Mouse (Mus musculus) MEL (cell line): ENCODE measurements at regions not wholly inside any gene's neighbourhood (a gene's known extent, or its start where the extent isn't known, plus 50 kb on each side); places are given as distances from the start of the nearest gene placed in this dataset.

Experiments
- JUND ChIP-seq: IDR thresholded peaks from 2 replicates; pipeline ENCODE4 v1.6.1; 2011; ENCODE audit warnings: low read depth, mild to moderate bottlenecking, improper control_type of control experiment, low read length
- POLR2A ChIP-seq, 2 experiments: IDR thresholded peaks; 2 replicates each; pipeline ENCODE4 v1.6.1; 2011 to 2012; ENCODE audit warnings: low read length in 2 of 2, mild to moderate bottlenecking in 2 of 2, control low read depth in 1 of 2, improper control_type of control experiment in 1 of 2, low read depth in 1 of 2, moderate library complexity in 1 of 2; ENCODE audit not compliant: control insufficient read depth in 1 of 2, insufficient read depth in 1 of 2, poor library complexity in 1 of 2
- TCF12 ChIP-seq: IDR thresholded peaks from 2 replicates; pipeline ENCODE4 v1.6.1; 2014; ENCODE audit warnings: low read depth, mild to moderate bottlenecking, inconsistent platforms, low read length, improper control_type of control experiment, moderate library complexity

GRCm38 (mm10) chr6:4849747-4850146 is 53.0 kb upstream of the Ppp1r9a start:
- TF ChIP-seq POLR2A (IDR thresholded peaks at IDR 0.05; ENCODE audit: control insufficient read depth in 1 of 2, insufficient read depth in 1 of 2, low read depth in 1 of 2, low read length in 2 of 2, poor library complexity in 1 of 2): no peak
- TF ChIP-seq JUND: no peak
- no peak for TF ChIP-seq TCF12
